11 mouse cellular contexts compared by ENCODE assay signal in genomic region chrX:157547082-157547481, GRCm38 (mm10). TPM values are rescaled to one million over a fixed set of nuclear protein-coding genes. Genes with fewer than 3 reads are reported as not detected.
DNase-seq lines count a peak whose midpoint lies in the region; ATAC-seq and TF ChIP-seq lines count a peak whose summit lies in the region.
"Had no signal": no experiment of that assay in that cellular context is flagged by ENCODE, and none has a peak within 500 bp of the region (broad histone marks: within the 10 kb centered on the region; RNA-seq: fewer than 3 reads in every experiment).

No protein-coding gene starts in this region.

- H3K36me3 ChIP-seq in intestine, embryonic 15.5 days: no peaks in the 10 kb centered on the region
- no peaks in the 10 kb centered on the region for H3K36me3 ChIP-seq in lung, embryonic 15.5 days
- H3K36me3 ChIP-seq: limb, embryonic 15.5 days had no signal

- H3K9ac ChIP-seq in intestine, embryonic 15.5 days: no peak overlapping the region
- H3K9ac ChIP-seq in lung, embryonic 15.5 days: no peak overlapping the region
- H3K9ac ChIP-seq: heart, embryonic 13.5 days; limb, embryonic 15.5 days had no signal

- no peaks in the 10 kb centered on the region for H3K27me3 ChIP-seq in intestine, embryonic 15.5 days (replicated peaks)
- no peaks in the 10 kb centered on the region for H3K27me3 ChIP-seq in lung, embryonic 15.5 days
- H3K27me3 ChIP-seq: heart, embryonic 13.5 days; limb, embryonic 15.5 days had no signal

- H3K4me1 ChIP-seq in intestine, embryonic 15.5 days (replicated peaks): no peaks in the 10 kb centered on the region
- H3K4me1 ChIP-seq in lung, embryonic 15.5 days: no peaks in the 10 kb centered on the region
- H3K4me1 ChIP-seq: heart, embryonic 13.5 days; limb, embryonic 15.5 days had no signal

- intact Hi-C loops in gastrocnemius, adult 2 months (cut with DNase I): no loop called here

- DNase-seq in lung, adult 18-20 months: peak; percentile 32 to 55
- no peak for DNase-seq in lung, postnatal 14 days
- peak; percentile 75 for DNase-seq in yolk sac, embryonic 10.5 days (ENCODE audit: low spot score)
- no peak for DNase-seq in left cerebral cortex, adult 11 months (ENCODE audit: low spot score)
- DNase-seq in adrenal gland, adult 2 months: no peak
- no peak for DNase-seq in gastrocnemius, adult 2 months

- no peak overlapping the region for H3K27ac ChIP-seq in intestine, embryonic 15.5 days
- H3K27ac ChIP-seq in lung, embryonic 15.5 days: no peak overlapping the region
- H3K27ac ChIP-seq in gastrocnemius, adult 2 months: no peak overlapping the region
- H3K27ac ChIP-seq: heart, embryonic 13.5 days; limb, embryonic 15.5 days had no signal

- peak; percentile 97 for ATAC-seq in intestine, embryonic 15.5 days
- peak; percentile 57; the same call in 1 of the 2 replicates for ATAC-seq in lung, embryonic 15.5 days (ENCODE audit: borderline replicate concordance, extremely low read depth, low FRiP score, low TSS enrichment)
- ATAC-seq: CD4-positive, CD25-positive, alpha-beta regulatory T cell, adult 4 months had no signal

- H3K9me3 ChIP-seq in intestine, embryonic 15.5 days: no peaks in the 10 kb centered on the region
- H3K9me3 ChIP-seq in lung, embryonic 15.5 days: no peaks in the 10 kb centered on the region
- H3K9me3 ChIP-seq: heart, embryonic 13.5 days; limb, embryonic 15.5 days had no signal

- H3K4me3 ChIP-seq in intestine, embryonic 15.5 days (replicated peaks): no peak overlapping the region
- H3K4me3 ChIP-seq in lung, embryonic 15.5 days: no peak overlapping the region
- H3K4me3 ChIP-seq in gastrocnemius, adult 2 months: no peak overlapping the region
- H3K4me3 ChIP-seq: heart, embryonic 13.5 days; limb, embryonic 15.5 days had no signal

- TF ChIP-seq CTCF in gastrocnemius, adult 2 months (IDR thresholded peaks at IDR 0.05): no peak

- 13% methylated on average over 3 of the region's 3 CpGs for WGBS in intestine, embryonic 15.5 days
- 32% methylated on average over 3 of the region's 3 CpGs for WGBS in lung, embryonic 15.5 days

- no peak overlapping the region for H3K4me2 ChIP-seq in intestine, embryonic 15.5 days (replicated peaks)
- no peak overlapping the region for H3K4me2 ChIP-seq in lung, embryonic 15.5 days
- H3K4me2 ChIP-seq: heart, embryonic 13.5 days; limb, embryonic 15.5 days had no signal

RNA-seq across cellular contexts. Expression of gene Yy2, which starts 21.7 kb away (rescaled TPM):
- 2.7 and 4.5 TPM in 2 replicates for polyA plus RNA-seq in intestine, embryonic 15.5 days (2015; fragmentation: Nextera tagmentation; extraction: Ambion mirVana)
- polyA plus RNA-seq in lung, embryonic 15.5 days (2015; fragmentation: Nextera tagmentation; extraction: Ambion mirVana): 4.6 and 4.9 TPM in 2 replicates
- under 1 TPM in 1 of 2 experiments, not detected in 1; 0.59 TPM for total RNA-seq in adrenal gland, adult 2 months (2021)
- polyA plus RNA-seq in adrenal gland, adult 2 months (2012; rRNA removed): 0.04 TPM in 2 replicates
- 1 to 10 TPM in 1 of 2 experiments, under 1 TPM in 1; 0.92 to 1.1 TPM for total RNA-seq in gastrocnemius, adult 2 months (2021)

RNA-seq across cellular contexts. Expression of gene Mbtps2, which starts 51.4 kb away (rescaled TPM):
- 19.8 and 21.4 TPM in 2 replicates for polyA plus RNA-seq in intestine, embryonic 15.5 days (2015; fragmentation: Nextera tagmentation; extraction: Ambion mirVana)
- polyA plus RNA-seq in lung, embryonic 15.5 days (2015; fragmentation: Nextera tagmentation; extraction: Ambion mirVana): 20.2 and 25.6 TPM in 2 replicates
- total RNA-seq in adrenal gland, adult 2 months (2021): 10 to 100 TPM; 19.7 to 21.4 TPM
- 2.7 and 6.7 TPM in 2 replicates for polyA plus RNA-seq in adrenal gland, adult 2 months (2012; rRNA removed)
- total RNA-seq in gastrocnemius, adult 2 months (2021): 10 to 100 TPM; 14.0 to 15.5 TPM

RNA-seq across cellular contexts. Expression of gene Sms, which starts 55.0 kb away (rescaled TPM):
- 40.2 and 46.3 TPM in 2 replicates for polyA plus RNA-seq in intestine, embryonic 15.5 days (2015; fragmentation: Nextera tagmentation; extraction: Ambion mirVana)
- polyA plus RNA-seq in lung, embryonic 15.5 days (2015; fragmentation: Nextera tagmentation; extraction: Ambion mirVana): 64.4 and 65.6 TPM in 2 replicates
- total RNA-seq in adrenal gland, adult 2 months (2021): 10 to 100 TPM; 13.8 to 21.8 TPM
- polyA plus RNA-seq in adrenal gland, adult 2 months (2012; rRNA removed): 10.8 and 13.1 TPM in 2 replicates
- total RNA-seq in gastrocnemius, adult 2 months (2021): 10 to 100 TPM; 39.0 to 87.5 TPM

Comparison
In these comparisons a context has a peak if more than half of its experiments do, and no peak if none do; other contexts are left out.
1. DNase-seq: peak in lung, adult 18-20 months (2 of 2) and yolk sac, embryonic 10.5 days (single experiment); none in lung, postnatal 14 days (single experiment), left cerebral cortex, adult 11 months (single experiment), adrenal gland, adult 2 months (single experiment) and gastrocnemius, adult 2 months (single experiment).